Mouse (Mus musculus) ES-Bruce4 (cell line): ENCODE measurements around the gene Il17re. TPM values are rescaled to one million over a fixed set of nuclear protein-coding genes. Genes with fewer than 3 reads are reported as not detected.

Experiments
- H3K27ac ChIP-seq: 2 replicates; pipeline ENCODE4 v1.5.1; 2012; ENCODE audit warnings: low read length, inconsistent platforms; ENCODE audit not compliant: insufficient read depth
- H3K27me3 ChIP-seq: 2 replicates; pipeline ENCODE4 v1.6.1; 2012; ENCODE audit warnings: mild to moderate bottlenecking, low read length, inconsistent platforms; ENCODE audit not compliant: control insufficient read depth, poor library complexity, insufficient read depth, severe bottlenecking
- H3K36me3 ChIP-seq: 2 replicates; pipeline ENCODE4 v1.6.1; 2012; ENCODE audit warnings: inconsistent platforms, mild to moderate bottlenecking, low read length, moderate library complexity; ENCODE audit not compliant: control insufficient read depth, poor library complexity, insufficient read depth, severe bottlenecking
- H3K4me1 ChIP-seq: one replicate; pipeline ENCODE4 v1.8.1; 2011; ENCODE audit warnings: low read length; ENCODE audit not compliant: control insufficient read depth, insufficient read depth
- H3K4me3 ChIP-seq: 2 replicates; pipeline ENCODE4 v1.5.1; 2011; ENCODE audit warnings: low read depth, mild to moderate bottlenecking, low read length
- H3K9ac ChIP-seq: 2 replicates; pipeline ENCODE4 v1.6.1; 2012; ENCODE audit warnings: low read depth, mild to moderate bottlenecking, inconsistent platforms; ENCODE audit not compliant: poor library complexity, severe bottlenecking
- H3K9me3 ChIP-seq: replicated peaks from 2 replicates; pipeline ENCODE4 v1.6.1; 2012; ENCODE audit warnings: mild to moderate bottlenecking, low read length, inconsistent platforms; ENCODE audit not compliant: control insufficient read depth, poor library complexity, insufficient read depth, severe bottlenecking
- CTCF ChIP-seq: IDR thresholded peaks from one replicate; pipeline ENCODE4 v1.8.1; 2011; ENCODE audit warnings: low read depth, low read length
- EP300 ChIP-seq: IDR thresholded peaks from 2 replicates; pipeline ENCODE4 v1.6.1; 2011; ENCODE audit warnings: low read depth, low read length; ENCODE audit not compliant: insufficient read depth
- POLR2A ChIP-seq: IDR thresholded peaks from one replicate; pipeline ENCODE4 v1.8.1; 2011; ENCODE audit warnings: low read length; ENCODE audit not compliant: insufficient read depth
- polyA plus RNA-seq: library from polyadenylated mRNA; stranded (reverse); fragments of >200 nt; gene quantifications from 2 replicates; pipeline ENCODE4 v1.2.4, GENCODE M21; 2011; ENCODE audit warnings: low read depth; ENCODE audit not compliant: missing spikeins, insufficient read depth, insufficient read length

Gene Il17re
- polyA plus RNA-seq, 1 experiment = 3.1 TPM

DNA sequence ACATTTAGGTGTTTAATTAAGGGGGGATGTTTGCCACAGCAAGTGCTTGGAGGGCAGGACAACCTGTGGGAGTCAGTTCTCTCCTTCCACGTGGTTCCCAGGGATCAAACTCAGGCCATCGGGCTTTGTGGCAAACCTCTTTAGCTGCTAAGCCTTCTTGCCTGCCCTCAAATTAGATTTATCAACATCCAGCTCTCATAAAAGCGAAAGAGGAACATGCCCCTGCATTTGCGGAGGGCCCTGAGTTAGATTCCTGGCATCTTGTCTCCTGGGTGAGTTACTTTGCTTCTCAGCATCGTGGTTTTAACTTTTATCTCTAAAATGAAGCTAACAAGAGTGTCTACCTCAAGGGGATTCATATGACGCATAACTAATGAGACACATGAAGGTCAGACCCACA is 41.1 kb downstream of the Il17re start:
- no peaks in the 10 kb centered on the region for H3K36me3 ChIP-seq
- no peak overlapping the region for H3K27ac ChIP-seq
- no peak for TF ChIP-seq CTCF
- no peak for TF ChIP-seq EP300
- no peak for TF ChIP-seq POLR2A
- H3K4me3 ChIP-seq = no peak overlapping the region
- no peak overlapping the region for H3K9ac ChIP-seq
- no peaks in the 10 kb centered on the region for H3K27me3 ChIP-seq
- no peaks in the 10 kb centered on the region for H3K9me3 ChIP-seq
- H3K4me1 ChIP-seq = no peaks in the 10 kb centered on the region

DNA sequence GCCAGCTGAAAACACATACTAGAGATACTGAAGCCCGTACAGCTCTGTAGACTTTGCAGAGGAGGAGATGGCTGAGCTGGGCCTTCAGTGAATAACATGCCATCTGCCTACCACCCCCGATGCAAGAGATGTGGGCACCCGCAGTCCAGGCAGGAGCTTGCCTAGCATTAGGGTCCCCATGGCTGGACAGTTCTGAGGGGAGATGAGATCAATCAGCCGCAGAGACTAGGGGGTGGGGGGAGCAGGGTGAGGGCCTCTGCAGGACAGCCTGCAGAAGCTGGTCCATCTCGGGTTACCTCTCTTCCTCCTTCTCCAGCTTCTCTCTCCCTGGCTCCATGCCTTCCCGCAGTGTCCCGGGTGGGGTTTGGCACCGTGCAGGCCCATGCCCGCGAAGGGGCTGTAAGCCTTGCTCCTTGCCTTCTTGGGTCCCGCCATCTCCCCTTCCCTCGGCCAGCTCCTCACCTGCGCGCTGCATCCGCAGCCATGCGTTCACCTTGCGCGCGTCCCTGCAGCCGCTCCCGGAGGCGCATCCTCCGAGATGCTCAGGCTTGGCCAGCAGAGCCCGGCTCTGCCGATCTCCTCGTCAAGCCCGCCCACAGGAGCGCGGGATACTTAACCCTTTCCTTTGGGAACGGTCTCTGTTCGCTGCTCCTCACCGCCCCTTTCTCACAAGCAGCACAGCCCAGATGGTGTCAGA is 43.3 kb downstream of the Il17re start, which contains the start of gene Prrt3:
TSS of gene Prrt3 (minus strand) at position 544 of the 697 bp plus-strand sequence.
- Histone ChIP-seq H3K9ac (peak within 1 kb of the TSS; percentile 17; the same call in 1 of the 2 replicates), H3K27ac (no peak within 1 kb of the TSS), H3K4me3 (peak within 1 kb of the TSS; percentile 61), H3K4me1 (no peaks in the 10 kb centered on the region), H3K9me3 (no peaks in the 10 kb centered on the region), H3K27me3 (no peaks in the 10 kb centered on the region), H3K36me3 (no peaks in the 10 kb centered on the region)
- no peak for TF ChIP-seq EP300
- TF ChIP-seq POLR2A = no peak
- no peak for TF ChIP-seq CTCF

DNA sequence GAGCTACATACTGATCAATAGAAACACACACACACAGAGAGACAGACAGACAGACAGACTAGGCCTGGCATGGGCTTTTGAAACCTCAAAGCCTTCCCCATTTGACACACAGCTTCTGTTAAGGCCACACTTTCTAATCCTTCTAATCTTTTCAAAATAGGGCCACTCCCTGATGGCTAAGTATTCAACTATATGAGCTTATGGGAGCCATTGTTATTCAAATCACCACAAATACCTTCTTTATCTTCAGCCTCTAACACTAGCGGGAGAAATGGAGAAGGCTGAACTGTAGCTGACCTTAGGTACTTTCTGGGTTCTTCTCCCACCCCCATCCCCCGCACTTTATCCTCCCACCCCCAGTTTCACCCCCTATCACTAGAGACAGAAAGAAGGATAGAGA is 44.5 kb downstream of the Il17re start:
- TF ChIP-seq EP300 (no peak), POLR2A (no peak), CTCF (no peak)
- Histone ChIP-seq H3K9ac (no peak overlapping the region), H3K4me3 (no peak overlapping the region), H3K4me1 (no peaks in the 10 kb centered on the region), H3K9me3 (no peaks in the 10 kb centered on the region), H3K27ac (no peak overlapping the region), H3K27me3 (no peaks in the 10 kb centered on the region), H3K36me3 (no peaks in the 10 kb centered on the region)

DNA sequence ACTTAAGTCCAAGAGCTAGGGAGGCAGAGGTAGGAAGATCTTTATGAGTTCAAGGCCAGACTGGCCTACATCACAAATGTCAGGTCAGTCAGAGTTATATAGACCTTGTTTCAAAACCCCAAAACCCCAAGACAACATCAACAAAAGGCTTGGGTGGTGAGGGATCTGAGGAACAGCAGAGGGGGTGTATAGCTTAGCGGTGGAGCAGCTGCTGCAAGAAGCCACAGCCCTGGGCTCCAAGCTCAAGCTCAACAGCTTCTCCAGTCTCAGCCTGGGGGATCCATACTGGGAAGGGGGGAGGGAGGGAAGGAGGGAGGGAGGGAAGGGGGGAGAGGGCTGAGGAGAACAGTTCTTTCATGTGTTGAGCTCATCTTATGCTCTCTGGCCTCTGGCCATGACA is 47.4 kb downstream of the Il17re start:
- Histone ChIP-seq H3K4me1 (no peaks in the 10 kb centered on the region), H3K9me3 (no peaks in the 10 kb centered on the region), H3K4me3 (no peak overlapping the region), H3K9ac (no peak overlapping the region), H3K36me3 (no peaks in the 10 kb centered on the region), H3K27ac (no peak overlapping the region), H3K27me3 (no peaks in the 10 kb centered on the region)
- TF ChIP-seq POLR2A = no peak
- no peak for TF ChIP-seq EP300
- no peak for TF ChIP-seq CTCF

DNA sequence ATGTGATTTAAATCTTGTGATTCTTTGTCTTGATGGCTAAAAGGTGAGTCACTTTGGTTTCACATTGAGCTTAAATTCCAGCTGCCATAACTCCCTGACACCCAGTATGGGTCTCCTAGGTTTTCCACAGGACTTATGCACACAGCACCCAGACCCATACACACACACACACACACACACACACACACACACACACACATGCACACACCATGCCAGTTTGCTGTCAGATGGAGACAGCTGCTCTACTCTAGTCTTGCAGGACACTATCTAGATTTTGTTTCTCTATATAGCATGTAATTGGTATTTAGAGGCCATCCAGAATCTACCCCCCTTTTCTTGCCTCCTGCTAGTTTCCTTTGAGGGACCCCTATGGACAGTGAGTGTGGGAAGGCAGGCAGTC is 48.8 kb downstream of the Il17re start:
- Histone ChIP-seq H3K27me3 (no peaks in the 10 kb centered on the region), H3K9ac (no peak overlapping the region), H3K27ac (no peak overlapping the region), H3K4me3 (no peak overlapping the region), H3K9me3 (0 out of 2 replicates have a peak, but pooled peaks cover 2% of the 10 kb centered on the region), H3K4me1 (no peaks in the 10 kb centered on the region), H3K36me3 (no peaks in the 10 kb centered on the region)
- TF ChIP-seq POLR2A (no peak), EP300 (no peak), CTCF (no peak)

DNA sequence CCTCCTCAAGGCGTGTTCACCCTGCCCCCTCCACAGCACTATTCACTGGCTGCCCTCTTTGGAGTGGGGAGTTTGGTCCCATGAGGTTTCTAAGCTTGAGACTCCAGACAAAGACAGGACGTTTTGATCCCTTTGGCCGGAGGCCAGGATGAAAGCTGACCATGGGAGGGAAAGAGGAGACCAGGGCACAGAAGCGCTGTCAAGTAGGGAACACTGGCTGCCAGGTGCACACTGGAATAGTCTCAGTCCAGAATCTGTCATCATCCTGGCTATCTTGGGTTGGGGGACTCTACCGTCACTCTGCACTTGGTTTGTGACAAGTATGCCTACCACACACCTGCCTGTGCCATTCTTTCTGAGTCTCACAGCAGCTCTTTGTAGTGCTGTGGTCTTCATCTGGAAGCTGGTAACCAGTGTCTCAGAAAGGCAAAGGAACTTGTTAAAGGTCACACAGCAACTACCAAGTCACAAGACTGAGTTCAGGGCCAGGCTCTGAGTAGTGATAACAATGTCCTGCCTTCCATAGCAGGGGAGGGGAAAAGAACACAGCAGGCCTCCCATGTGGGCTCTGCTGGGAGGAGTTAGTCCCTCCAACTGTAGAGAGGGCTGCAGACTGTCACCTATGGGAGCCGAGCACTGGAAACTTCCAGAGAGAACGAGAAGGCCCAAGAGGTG is 50.1 kb downstream of the Il17re start:
- TF ChIP-seq EP300 (no peak), POLR2A (no peak), CTCF (no peak)
- no peak overlapping the region for H3K4me3 ChIP-seq
- H3K4me1 ChIP-seq = no peaks in the 10 kb centered on the region

More for the DNA sequence above, 50.1 kb downstream of the Il17re start:
- no peaks in the 10 kb centered on the region for H3K36me3 ChIP-seq
- H3K9me3 ChIP-seq = 0 out of 2 replicates have a peak, but pooled peaks cover 2% of the 10 kb centered on the region
- H3K27me3 ChIP-seq = no peaks in the 10 kb centered on the region
- H3K27ac ChIP-seq = no peak overlapping the region
- H3K9ac ChIP-seq = no peak overlapping the region
